Mouse (Mus musculus) cerebellum, postnatal 36 days (tissue): ENCODE measurements around the gene Gart.

Experiments used
- DNase-seq, 2 experiments: peaks; one replicate each; pipeline ENCODE4 v3.0.0; 2021 to 2022; ENCODE audit warnings: mixed read lengths in 2 of 2

Gene Gart

DNA sequence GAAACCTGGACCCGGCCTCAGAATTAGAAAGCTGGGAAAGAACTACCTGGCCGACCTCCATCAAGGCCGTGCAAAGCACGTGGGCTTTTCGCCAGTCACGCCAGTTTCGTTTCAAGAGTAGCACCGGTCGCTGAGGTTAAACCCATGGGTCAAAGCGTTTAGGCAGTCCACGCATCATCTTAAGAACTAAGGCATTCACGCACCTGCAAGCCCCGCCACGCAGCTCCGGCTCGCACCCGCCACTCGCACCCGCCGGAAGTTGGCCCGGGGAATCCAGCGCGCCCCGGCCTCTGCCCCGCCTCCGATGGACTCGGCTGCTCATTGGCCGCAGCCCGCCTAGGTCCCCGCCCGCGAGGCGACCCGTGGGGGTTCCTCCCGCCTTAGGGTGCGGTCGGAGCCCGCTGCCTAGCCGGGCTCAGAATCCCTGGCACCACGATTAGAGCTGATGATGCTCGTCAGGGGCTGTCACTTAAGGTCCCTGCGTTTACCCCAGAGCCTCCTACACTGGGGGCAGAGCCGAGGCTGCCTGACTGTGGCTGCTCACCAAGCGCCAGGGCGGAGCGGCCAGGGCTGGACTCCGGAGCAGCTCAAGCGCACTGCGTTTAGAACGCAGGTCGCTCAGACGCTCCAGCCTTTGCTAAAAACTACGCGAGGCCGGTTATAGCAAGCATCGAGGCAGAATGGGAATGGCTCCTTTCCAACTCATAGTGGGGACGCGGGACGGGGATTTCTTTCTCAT lies at the start of gene Gart:
Gene Gart (minus strand): TSS at position 272 of the 739 bp plus-strand sequence.
- DNase-seq, result peak; percentile 90 to 95

DNA sequence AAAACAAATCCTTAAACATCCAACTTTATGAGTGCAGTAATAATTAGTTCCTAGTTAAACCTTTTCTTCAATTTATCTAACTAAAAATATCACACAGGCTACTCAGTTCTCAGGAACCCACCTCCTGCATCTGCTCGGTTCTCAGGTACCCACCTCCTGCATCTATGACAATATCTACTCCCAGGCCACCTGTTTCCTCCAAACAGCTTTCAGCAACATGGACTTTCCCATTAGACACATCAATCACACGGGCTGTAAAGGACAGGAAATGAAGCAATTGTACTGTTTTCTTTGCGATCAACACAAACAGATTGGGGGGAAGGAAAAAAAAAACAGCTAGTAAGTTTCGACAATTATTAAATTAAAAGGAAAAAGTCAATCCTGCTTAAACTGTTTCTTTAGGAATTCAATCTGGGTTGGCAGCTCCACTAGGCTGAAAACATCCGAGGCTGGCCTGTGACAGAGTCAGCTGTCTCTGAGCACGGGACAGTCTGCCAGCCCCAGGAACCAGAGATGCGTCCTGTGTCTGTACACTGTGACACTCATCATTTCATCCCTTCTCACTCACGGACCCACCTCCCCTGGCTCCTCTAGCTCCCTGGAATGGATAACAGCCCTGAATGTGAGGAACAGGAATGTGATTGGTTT lies 48.5 kb upstream of the Gart start:
- DNase-seq, result no peak

DNA sequence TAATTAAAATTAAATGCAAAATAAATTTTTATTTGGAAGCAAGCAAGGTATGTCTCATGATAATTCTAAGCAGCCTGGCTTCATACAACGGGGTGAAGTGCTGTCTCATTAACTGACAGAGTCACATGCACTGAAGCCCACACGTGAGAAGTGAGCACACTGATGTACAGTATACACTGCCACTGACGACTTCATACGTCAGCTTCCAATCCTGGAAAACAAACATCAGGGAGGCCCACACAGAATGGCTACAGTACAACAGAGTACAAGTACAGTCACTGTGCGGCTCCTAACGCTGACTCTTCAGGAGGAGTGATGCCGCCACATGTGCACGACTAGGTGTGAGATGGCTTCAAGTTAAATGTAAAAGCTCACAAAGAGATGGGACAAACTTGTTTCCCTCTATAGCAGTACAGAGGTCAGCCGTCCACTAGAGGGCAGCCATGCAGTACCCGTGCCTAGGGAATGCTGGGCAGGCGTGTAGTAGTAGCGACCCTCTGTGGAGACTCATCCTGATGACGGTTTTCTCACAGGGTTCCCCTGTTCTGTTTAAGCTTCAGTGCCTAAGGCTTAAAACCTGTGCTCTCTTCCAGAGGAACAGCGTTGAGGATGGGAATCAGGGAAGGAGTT lies 47.8 kb upstream of the Gart start:
- peak; percentile 72 to 73 for DNase-seq

DNA sequence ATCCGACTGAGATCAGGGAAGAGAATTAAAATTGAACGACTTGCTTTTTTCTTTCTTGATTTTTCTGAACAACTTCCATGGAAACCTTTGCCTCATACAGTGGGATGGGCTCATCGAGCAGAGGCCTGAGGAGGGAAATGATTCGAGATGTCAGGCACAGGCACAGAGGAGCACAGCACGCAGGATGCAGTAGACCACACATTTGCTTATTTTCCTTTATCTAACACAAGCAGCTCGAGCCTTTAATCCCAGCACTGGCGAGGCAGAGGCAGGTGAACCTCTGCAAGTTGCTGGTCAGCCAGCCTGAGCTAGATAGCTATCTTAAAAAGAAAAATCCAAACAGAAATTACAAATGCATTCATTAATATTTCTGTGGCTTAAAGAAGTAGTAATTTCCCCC lies 43.0 kb upstream of the Gart start:
- DNase-seq, result no peak

DNA sequence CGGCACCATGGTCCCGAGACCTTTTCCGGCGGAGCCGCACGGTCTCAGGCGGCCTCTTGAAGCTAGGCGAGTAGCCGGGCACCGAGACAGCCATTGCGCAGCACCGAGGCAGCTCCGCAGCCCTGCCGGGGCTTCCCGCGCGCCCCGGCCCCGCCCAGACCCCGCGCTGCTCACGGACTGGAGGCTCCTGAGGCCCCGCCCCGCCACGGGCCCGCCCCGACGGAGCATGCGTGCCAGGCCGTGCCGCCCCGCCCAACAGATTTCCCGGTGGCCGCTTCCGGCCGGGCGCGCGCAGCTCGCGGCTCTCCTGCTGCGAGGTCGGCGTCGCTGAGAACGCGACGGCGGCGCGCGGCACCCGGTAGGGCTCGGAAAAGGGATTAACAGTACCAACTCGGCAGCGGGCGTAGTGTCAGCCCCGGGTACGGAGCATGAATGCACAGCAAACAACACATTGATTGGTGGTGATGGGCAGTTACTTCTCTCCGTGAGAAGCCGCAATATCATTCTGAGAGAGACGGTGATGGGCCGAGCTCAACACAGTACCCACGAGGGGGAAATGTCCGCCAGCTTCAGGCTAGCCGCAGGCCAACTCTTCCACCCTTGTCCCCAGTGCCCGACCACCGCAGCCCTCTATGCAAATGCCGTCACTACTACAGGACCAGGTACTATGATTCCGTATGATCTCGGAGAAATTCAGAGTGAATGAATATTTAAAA lies 42.0 kb upstream of the Gart start, which contains the start of gene Donson:
Gene Donson (minus strand): TSS at position 152 of the 716 bp plus-strand sequence.
- DNase-seq, result peak; percentile 92 to 97

DNA sequence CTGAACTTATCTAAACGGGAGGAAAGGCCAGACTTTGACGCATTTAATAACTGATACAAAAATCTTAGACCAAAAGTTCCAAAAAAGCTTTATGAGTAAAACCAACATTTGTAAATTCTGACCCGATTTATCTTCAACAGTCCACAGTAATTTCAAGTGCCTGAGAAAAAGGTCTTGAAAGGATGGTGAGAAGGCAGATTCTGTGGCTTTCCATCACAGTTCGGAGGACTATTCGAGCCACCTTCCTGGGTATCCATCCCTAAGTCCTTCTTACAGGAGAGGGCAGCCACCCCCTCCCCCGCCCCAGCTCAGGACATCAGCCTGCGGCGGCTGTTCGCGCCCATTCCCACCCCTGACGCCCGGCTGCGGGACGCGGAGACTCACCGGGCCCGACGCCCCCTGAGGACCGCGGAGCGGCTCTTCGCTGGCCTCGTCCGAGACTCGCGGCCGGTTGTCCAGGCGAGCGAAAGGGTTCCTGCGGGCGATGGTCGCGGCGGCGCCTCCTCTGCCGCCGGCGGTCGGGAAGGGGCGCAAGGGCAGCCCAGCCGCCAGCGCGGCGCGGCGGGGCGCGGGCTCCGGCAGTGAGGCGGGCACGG lies 41.4 kb upstream of the Gart start:
- no peak for DNase-seq

DNA sequence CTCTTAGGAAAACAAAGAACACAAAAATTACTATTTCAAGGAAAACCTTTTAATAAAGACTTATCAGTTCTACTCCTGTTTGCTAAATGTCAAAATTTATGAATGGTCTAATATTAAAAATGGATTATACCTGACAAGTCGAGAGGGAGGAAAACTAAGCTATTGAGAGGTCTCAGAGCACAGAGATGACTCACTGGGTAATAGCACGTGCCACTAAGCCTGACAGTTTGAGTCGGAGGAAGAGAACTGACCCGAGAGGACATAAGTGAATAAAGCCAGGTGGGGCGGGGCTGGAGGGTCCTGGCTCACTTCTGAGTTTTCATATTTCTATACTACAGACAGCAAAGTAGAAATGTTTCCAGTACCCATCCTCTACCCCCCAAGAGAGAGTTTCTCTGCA lies 39.6 kb upstream of the Gart start:
- no peak for DNase-seq

DNA sequence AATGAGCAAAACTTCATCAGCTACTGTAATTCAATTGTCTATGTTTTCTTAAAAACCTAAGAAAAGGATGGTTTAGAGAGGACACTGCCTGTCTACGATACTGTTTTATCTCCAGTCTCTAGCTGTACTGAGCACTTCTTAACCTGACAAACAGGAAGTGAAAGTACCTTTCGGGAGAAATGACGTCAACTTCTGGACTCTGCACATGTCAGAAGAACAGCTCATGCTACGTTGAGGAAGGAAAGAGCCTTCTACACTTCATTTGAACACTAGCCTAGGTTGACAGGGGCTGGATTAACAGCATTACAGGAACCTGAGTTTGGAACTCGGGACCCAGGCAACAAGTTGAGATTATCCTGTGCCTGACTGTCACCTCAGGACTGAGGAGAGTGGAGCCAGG lies 38.8 kb upstream of the Gart start:
- no peak for DNase-seq

DNA sequence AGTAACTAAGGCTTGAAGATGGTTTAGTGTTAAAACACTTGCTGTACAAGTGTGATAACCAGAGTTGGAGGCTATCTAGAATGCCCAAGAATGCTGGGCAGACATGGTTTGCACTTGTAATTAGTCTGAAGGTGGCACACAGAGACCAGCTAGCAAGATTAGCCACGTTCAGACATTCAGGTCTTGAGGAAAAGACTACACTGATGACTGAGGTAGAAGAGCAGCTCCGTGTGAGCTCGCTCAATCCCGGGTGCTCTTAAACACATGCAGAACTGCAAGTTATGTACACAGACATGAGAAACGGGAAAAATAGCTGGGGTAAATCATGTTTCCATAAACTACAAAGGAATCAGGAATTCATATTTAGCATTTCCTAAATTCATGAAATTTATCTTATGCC lies 33.9 kb upstream of the Gart start:
- no peak for DNase-seq

DNA sequence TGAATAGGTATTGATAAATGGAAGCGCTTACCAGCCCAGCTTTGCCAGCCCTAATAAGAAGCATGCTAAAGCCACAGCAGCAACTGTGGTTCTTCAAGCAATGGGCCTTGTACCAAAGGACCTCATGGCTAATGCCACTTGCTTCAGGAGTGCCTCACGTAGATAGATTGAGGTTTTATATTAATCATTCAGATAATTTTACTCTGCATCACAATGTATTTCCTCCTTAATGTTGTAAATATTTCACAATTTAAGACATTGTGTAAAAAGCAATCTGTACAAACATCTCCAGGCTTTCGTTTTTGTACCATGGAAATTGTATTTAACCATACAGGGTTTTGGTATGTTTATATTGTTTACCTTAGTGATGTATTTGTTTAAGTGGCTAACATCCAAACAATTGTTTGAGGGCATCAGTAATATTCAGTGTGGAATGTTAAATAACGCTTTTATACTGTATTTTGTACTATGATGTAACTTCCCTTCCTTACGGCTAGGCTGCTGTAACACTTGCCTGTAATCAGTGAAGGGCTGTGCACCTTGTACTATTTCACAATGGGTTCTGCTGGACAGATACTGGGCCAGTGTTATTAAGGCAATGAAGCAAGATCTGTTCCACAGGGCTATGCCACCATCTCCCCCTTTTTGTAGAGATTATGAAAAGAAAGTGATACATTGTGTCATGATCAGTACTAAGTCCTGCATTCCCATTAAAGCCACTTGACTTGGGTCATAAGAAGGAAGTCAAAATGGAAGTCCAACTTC lies 31.6 kb upstream of the Gart start:
- no peak for DNase-seq

DNA sequence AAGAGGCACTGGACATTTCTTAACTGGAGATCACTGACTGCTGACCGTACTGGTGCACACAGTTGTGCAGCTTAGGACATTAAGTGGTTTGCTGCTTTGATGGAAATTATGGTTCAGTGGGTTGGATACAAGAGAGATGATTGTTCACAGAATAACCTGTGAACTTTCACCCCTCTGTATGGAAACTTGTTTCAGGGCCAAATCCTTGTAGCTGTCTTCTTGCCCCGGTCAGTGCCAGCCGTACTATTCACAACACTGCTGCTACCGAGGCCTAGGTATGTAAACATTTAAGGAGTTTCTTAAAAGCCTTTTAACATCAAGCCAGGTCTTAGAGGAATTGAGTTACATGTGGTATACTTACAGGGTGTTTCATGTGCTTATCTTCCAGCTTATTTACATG lies 27.7 kb upstream of the Gart start:
- DNase-seq, result no peak

DNA sequence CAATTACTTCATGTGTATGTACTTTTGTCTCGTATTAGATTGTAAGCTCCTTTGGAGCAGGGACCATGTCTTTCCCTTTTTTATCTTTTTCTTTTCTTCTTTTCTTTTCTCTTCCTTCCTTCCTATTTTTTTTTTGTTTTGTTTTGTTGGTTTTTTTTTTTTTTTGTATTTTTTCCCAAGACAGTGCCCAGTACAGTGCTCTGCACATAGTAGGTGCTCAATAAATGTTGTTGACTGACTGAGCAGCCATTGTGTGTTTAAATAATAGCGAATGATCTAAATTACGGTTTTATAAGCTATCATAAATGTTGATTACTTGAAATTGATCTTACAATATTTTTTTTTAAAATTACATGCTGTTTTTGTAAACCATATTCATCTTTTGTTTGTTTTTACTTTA lies 17.0 kb upstream of the Gart start:
- no peak for DNase-seq

DNA sequence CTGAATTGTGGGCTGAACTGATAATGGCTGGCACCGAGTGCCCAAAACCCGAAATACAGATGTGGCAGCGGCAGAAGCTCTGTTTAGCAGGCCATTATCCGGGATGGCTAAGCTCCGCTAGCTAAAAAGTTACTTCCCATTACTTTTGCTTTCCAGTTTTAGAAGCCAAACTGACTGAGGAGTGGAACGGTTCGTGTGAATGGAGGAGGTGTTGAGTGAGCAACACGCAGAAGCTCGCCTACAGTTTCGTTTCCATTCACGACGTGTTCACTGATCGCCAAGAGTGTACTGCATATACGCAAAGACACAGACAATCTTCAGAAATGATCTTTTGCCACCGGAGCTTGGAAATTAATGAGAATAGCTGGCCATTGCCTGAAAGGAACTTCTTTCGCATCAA lies 15.6 kb upstream of the Gart start:
- DNase-seq, result no peak

DNA sequence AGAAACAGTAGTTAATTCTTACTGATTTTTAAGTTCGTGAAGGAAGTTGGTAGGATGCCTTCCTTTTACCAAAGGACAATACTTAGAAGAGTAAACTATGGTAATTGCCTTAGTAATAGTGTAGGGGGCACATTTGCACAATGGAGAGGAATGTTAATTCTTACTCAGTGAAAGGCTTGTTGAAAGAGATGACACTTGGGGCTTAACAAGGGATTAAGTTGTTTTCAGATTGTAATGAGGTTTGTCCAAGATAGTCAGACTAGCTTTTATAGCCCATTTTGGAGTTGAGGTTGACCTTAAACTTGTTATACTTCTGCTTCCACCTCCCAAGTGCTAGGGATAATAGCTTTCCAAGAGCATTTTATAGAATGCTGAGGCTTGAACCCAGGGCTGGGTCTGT lies 14.6 kb upstream of the Gart start:
- DNase-seq, result no peak

DNA sequence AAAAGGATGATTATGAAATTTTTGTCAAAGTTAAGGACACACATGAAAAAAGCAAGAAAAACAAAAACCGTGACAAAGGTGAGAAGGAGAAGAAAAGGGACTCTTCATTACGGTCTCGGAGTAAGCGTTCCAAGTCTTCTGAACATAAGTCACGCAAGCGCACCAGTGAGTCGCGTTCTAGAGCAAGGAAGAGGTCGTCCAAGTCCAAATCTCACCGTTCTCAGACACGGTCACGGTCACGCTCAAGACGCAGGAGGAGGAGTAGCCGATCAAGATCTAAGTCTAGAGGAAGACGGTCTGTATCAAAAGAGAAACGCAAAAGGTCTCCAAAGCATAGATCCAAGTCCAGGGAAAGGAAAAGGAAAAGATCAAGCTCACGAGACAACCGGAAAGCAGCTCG lies 13.0 kb upstream of the Gart start:
- no peak for DNase-seq

DNA sequence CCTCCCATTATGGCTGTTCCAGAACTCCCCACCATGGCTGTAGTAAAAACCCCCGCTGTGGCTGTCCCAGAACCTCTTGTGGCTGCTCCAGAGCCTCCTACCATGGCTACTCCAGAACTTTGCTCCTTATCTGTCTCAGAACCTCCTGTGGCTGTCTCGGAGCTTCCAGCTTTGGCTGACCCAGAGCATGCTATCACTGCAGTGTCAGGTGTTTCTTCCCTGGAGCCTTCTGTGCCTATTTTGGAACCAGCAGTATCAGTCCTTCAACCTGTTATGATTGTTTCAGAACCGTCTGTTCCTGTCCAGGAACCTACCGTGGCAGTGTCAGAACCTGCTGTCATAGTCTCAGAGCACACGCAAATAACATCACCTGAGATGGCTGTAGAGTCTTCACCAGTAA lies 11.7 kb upstream of the Gart start:
- peak in 1 of 2 experiments; percentile 5 for DNase-seq

DNA sequence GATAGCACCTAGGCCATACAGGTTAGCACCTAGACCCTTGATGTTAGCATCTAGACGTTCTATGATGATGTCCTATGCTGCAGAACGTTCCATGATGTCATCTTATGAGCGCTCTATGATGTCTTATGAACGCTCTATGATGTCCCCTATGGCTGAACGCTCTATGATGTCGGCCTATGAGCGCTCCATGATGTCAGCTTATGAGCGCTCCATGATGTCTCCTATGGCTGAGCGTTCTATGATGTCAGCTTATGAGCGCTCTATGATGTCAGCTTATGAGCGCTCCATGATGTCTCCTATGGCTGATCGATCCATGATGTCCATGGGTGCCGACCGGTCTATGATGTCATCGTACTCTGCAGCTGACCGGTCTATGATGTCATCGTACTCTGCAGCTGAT lies 10.5 kb upstream of the Gart start:
- no peak for DNase-seq

DNA sequence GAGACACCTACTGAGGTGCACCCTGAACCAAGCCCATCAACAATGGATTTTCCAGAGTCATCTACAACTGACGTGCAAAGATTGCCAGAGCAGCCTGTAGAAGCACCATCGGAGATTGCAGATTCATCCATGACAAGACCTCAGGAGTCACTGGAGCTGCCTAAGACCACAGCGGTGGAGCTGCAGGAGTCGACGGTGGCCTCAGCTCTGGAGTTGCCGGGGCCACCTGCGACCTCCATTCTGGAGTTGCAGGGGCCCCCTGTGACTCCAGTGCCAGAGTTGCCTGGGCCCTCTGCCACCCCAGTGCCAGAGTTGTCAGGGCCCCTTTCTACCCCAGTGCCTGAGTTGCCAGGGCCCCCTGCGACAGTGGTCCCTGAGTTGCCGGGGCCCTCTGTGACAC lies 8.5 kb upstream of the Gart start:
- DNase-seq, result no peak

DNA sequence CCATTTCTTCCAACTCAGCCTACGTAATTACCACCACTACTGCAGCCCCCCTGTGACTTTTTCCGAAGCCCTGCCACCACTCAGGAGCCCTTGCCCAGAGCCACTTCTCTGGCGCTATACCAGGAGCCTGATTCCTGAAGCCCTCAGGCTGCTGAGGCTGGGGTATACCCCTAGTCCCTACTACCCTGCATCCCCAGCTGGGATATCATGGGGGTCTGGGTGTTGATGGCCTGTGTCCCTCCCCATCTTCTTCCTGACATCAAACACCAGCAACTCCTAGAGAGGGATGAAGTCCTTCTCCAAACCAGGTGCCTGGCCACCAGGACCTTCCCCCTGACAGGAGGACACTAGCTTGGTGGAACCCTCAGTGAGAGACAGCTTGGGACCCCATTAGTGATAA lies 5.4 kb upstream of the Gart start:
- DNase-seq, result no peak

DNA sequence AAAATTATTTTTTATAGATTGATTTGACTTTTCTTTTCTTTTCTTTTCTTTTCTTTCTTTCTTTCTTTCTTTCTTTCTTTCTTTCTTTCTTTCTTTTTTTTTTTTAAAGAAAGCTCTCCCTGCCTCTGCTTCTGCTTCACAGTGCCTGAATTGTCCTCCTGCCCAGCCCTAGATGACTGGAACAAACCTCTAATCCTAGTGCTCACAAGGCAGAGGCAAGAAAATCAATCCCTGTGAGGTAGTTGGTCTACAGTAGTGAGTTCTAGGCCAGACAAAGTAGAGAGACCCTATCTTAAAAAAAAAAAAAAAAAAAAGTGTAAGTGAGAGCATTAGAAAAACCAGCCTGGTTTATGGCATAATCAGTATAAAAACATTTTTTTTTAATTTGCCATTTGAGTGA lies 3.0 kb upstream of the Gart start:
- DNase-seq, result no peak

DNA sequence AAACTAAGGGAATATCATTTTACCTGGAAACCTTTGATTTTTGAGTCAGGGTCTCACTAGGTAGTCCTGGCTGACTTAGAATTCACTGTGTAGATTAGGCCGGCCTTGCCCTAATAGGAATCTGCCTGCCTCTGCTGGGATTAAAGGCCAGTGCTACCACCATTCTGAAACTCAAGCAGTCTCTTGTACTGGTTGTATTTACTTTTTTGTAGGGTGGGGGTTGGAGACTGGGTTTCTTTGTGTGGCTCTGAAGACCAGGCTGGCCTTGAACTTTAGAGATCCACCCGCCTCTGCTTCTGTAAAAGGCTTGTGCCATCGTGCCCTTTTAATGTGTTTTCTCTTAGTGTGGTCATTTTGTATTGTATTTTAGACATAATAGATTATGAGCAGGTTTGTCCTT lies 2.5 kb upstream of the Gart start:
- DNase-seq, result no peak

DNA sequence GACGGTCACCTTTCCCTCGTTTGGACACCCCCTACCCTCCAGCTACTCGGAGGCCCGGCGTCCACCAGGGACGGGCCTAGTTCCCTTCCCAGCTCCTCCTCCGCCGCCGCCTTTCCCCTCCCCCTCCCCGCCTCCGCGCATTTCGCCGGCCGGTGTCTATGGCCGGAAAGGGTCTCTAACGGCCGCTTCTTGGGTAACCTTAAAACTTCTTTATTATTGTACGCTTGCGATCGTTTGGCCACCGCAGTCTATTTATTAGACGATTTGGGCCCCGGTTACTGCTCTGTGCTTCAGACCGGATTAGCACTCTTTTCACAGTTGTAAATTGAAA lies 1.4 kb upstream of the Gart start:
- DNase-seq, result peak; percentile 69 to 77
